Mouse (Mus musculus): Measurements from ENCODE around the gene Eef2k. TPM values are rescaled to one million over a fixed set of nuclear protein-coding genes. Genes with fewer than 3 reads are reported as not detected.

The Eef2k gene
- polyA plus RNA-seq, 1 experiment from 2014 or later = 40.1 TPM

DNA sequence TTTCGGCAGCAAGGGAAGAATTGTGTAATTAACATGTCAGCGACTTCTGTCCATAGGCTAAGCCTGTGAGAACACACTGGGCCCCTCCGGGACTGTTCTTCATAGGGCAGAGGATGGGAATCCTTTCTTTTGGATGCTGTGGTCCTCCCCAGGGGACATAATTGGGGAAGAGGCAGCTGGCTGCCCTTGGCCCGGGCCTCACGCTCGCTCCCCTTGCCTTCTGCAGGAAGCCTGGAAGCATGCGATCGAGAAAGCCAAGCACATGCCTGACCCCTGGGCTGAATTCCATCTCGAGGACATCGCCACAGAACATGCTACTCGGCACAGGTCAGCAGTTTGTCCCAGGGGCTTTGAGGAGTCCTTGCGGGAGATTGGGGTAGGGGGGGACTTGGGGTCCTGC is 30.5 kb downstream of the Eef2k start:
- Histone ChIP-seq H3K9me3 (no peaks in the 10 kb centered on the region), H3K36me3 (replicated peaks) (no peaks in the 10 kb centered on the region), H3K4me1 (no peaks in the 10 kb centered on the region), H3K27me3 (replicated peaks) (no peaks in the 10 kb centered on the region), H3K9ac (no peak overlapping the region), H3K4me3 (no peak overlapping the region), H3K4me2 (no peak overlapping the region), H3K27ac (no peak overlapping the region)
- 76% methylated on average over 12 of the region's 12 CpGs for WGBS
- no peak for ATAC-seq (replicated peaks)

DNA sequence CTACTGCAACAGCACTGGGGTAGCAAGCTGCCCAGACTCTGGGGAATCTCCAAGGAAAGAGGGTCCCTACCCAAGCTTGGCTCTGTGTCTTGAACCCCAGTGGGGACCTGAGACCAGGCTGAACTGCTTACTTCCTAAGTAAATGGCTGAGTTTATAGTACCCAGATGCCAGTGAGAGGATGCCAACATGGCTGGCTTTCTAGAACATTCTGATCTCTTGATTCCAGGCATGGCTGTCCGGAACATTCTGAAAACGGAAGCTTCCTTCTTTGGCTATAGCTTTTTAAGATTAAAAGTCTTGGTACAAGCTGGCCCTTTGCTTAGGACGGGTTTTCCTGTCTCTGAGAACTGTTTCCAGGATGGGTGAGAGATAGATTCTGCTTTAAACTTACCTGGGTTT is 31.4 kb downstream of the Eef2k start:
- 93% methylated on average over 3 of the region's 3 CpGs for WGBS
- Histone ChIP-seq H3K9ac (no peak overlapping the region), H3K36me3 (replicated peaks) (no peaks in the 10 kb centered on the region), H3K27ac (no peak overlapping the region), H3K4me1 (no peaks in the 10 kb centered on the region), H3K4me2 (no peak overlapping the region), H3K4me3 (no peak overlapping the region), H3K27me3 (replicated peaks) (no peaks in the 10 kb centered on the region), H3K9me3 (no peaks in the 10 kb centered on the region)
- ATAC-seq (replicated peaks) = no peak

GRCm38 (mm10) chr7:120874764-120875539 is 32.3 kb downstream of the Eef2k start:
- Histone ChIP-seq H3K4me3 (no peak overlapping the region), H3K36me3 (replicated peaks) (no peaks in the 10 kb centered on the region), H3K9ac (no peak overlapping the region), H3K9me3 (no peaks in the 10 kb centered on the region), H3K4me1 (no peaks in the 10 kb centered on the region), H3K4me2 (no peak overlapping the region), H3K27ac (no peak overlapping the region), H3K27me3 (replicated peaks) (no peaks in the 10 kb centered on the region)
- ATAC-seq (replicated peaks) = no peak
- 80% methylated on average over 7 of the region's 7 CpGs for WGBS

DNA sequence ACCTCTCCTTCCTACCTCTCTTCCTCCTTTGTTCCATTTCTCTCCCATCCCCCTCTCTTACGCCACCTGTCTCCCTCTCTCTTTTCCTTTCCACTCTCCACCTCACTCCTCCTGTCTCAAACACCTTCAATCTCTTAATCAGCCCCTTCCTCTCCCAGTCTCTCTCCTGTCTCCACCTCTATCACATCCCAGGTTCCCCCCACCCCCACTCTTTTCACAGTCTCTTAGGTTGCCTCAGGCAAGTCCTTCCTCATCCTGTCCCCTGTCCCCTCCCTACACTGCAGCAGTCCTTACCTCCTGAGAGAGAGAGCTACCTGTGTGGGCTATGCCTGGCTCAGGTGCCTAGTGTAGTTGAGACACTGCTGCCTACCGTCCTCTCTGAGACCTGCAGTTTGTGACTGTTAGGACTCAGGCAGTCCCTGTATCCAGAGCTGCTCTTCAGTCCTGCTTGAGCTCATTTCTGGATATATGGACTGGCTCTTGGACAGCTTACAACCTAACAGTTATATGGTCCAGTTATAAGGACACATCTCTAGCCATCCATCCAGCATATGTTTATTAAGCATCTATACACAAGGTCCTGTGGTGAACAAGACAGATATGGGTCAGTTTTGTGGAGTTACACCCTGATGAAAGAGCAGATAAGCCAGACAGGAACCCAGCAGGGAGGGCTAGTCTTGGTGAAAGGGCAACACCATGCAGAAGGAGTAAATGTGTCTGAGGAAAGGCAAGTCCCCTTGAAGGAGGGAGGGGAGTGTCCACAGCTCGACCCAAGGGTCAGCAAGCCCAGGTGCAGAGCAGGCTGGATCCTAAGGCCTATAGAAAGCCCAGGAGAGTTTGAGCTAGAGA is 33.1 kb downstream of the Eef2k start:
- WGBS = 82% methylated on average over 3 of the region's 3 CpGs

DNA sequence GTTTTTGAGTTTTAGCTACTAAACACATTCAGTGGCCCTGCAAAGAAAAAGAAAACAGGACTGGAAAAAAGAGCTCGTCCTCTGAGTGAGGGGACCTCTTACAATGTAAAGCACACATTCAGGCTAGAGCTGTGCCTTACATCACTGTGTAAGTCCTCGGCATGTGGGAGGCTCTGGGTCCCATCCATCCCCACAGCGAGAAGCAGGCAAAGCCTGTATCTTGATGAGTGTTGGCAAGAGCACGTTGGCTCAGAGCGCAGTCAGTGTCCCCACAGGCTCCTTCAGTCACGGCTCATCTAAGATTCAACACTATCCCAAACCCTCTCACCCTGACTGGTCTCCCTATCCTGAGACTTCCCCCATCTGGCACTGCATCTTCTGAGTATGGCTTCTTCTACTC is 35.6 kb downstream of the Eef2k start:
- no peak overlapping the region for H3K9ac ChIP-seq
- 75% methylated on average over 6 of the region's 6 CpGs for whole genome bisulfite sequencing
- 0 out of 2 replicates have a peak, but pooled peaks cover 7% of the 10 kb centered on the region for H3K36me3 ChIP-seq (replicated peaks)
- H3K4me2 ChIP-seq = no peak overlapping the region
- no peak overlapping the region for H3K27ac ChIP-seq
- H3K9me3 ChIP-seq = no peaks in the 10 kb centered on the region
- H3K27me3 ChIP-seq (replicated peaks) = no peaks in the 10 kb centered on the region
- H3K4me1 ChIP-seq = no peaks in the 10 kb centered on the region
- ATAC-seq (replicated peaks) = no peak
- H3K4me3 ChIP-seq = no peak overlapping the region

More for the DNA sequence above, 33.1 kb downstream of the Eef2k start:
- no peak for ATAC-seq (replicated peaks)
- Histone ChIP-seq H3K36me3 (replicated peaks) (0 out of 2 replicates have a peak, but pooled peaks cover 6% of the 10 kb centered on the region), H3K4me2 (no peak overlapping the region), H3K9ac (no peak overlapping the region), H3K9me3 (no peaks in the 10 kb centered on the region), H3K4me1 (no peaks in the 10 kb centered on the region), H3K27me3 (replicated peaks) (no peaks in the 10 kb centered on the region), H3K27ac (no peak overlapping the region), H3K4me3 (no peak overlapping the region)

DNA sequence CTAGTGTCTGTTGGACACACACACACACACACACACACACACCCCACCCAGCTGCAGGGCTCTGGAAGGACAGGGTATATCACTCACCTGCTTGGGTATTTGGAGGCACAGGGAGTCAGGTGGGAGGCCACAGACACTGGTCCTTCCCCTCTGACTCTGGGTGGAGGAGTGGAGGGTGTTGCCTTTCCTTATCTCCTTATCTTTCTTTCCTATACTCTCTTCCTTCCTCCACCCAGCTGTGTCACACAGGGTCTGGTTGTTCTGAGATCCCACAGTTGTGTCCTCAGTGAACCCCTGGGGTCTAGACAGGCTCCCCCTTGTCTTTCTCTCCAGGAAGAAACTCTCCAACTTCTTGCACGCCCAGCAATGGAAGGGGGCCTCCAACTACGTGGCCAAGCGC is 37.3 kb downstream of the Eef2k start:
- no peak overlapping the region for H3K27ac ChIP-seq
- H3K4me1 ChIP-seq = no peaks in the 10 kb centered on the region
- no peak for ATAC-seq (replicated peaks)
- H3K9me3 ChIP-seq = no peaks in the 10 kb centered on the region
- H3K4me3 ChIP-seq = no peak overlapping the region
- H3K27me3 ChIP-seq (replicated peaks) = no peaks in the 10 kb centered on the region
- H3K4me2 ChIP-seq = no peak overlapping the region
- WGBS = 95% methylated on average over 3 of the region's 3 CpGs
- H3K36me3 ChIP-seq (replicated peaks) = peaks cover 17% of the 10 kb centered on the region
- no peak overlapping the region for H3K9ac ChIP-seq

- Histone ChIP-seq H3K9me3 (no peaks in the 10 kb centered on the region), H3K27ac (no peak overlapping the region), H3K4me2 (no peak overlapping the region), H3K36me3 (replicated peaks) (peaks cover 18% of the 10 kb centered on the region), H3K4me1 (no peaks in the 10 kb centered on the region), H3K9ac (no peak overlapping the region), H3K4me3 (no peak overlapping the region), H3K27me3 (replicated peaks) (no peaks in the 10 kb centered on the region)
- 96% methylated on average over 4 of the region's 4 CpGs for WGBS
- no peak for ATAC-seq (replicated peaks)
These were observed 38.1 kb downstream of the Eef2k start for GRCm38 (mm10) chr7:120880770-120881169.

GRCm38 (mm10) chr7:120881451-120881850 is 38.8 kb downstream of the Eef2k start:
- Histone ChIP-seq H3K36me3 (replicated peaks) (peaks cover 23% of the 10 kb centered on the region), H3K4me2 (no peak overlapping the region)
- 69% methylated on average over 2 of the region's 2 CpGs for WGBS

DNA sequence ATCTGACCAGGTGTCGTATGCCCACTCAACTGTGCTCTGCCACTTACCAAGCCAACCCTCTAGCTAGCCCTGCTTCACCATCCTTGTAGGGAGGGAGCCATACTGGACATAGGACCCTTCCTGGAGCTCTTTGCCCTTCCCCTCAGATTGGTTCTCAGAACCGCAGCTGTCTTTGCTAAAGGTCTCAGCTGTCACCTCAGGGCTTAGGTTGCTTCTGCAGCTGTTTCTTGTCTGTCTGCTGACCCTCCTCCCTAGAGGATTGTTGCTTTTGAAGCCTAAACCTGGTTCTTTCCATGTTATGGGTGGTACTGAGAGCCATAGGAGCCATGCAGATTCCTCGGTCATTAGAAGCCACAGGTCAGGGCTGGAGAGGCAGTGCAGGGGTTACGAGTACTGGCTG is 40.0 kb downstream of the Eef2k start:
- Histone ChIP-seq H3K4me2 (no peak overlapping the region), H3K36me3 (replicated peaks) (peaks cover 23% of the 10 kb centered on the region), H3K4me3 (no peak overlapping the region), H3K4me1 (no peaks in the 10 kb centered on the region), H3K9ac (no peak overlapping the region), H3K27ac (no peak overlapping the region), H3K27me3 (replicated peaks) (no peaks in the 10 kb centered on the region), H3K9me3 (no peaks in the 10 kb centered on the region)
- ATAC-seq (replicated peaks) = no peak
- WGBS = 94% methylated on average over 4 of the region's 4 CpGs

More at GRCm38 (mm10) chr7:120881451-120881850, 38.8 kb downstream of the Eef2k start:
- Histone ChIP-seq H3K4me1 (no peaks in the 10 kb centered on the region), H3K4me3 (no peak overlapping the region), H3K27ac (no peak overlapping the region), H3K9me3 (no peaks in the 10 kb centered on the region), H3K27me3 (replicated peaks) (no peaks in the 10 kb centered on the region), H3K9ac (no peak overlapping the region)
- ATAC-seq (replicated peaks) = no peak

DNA sequence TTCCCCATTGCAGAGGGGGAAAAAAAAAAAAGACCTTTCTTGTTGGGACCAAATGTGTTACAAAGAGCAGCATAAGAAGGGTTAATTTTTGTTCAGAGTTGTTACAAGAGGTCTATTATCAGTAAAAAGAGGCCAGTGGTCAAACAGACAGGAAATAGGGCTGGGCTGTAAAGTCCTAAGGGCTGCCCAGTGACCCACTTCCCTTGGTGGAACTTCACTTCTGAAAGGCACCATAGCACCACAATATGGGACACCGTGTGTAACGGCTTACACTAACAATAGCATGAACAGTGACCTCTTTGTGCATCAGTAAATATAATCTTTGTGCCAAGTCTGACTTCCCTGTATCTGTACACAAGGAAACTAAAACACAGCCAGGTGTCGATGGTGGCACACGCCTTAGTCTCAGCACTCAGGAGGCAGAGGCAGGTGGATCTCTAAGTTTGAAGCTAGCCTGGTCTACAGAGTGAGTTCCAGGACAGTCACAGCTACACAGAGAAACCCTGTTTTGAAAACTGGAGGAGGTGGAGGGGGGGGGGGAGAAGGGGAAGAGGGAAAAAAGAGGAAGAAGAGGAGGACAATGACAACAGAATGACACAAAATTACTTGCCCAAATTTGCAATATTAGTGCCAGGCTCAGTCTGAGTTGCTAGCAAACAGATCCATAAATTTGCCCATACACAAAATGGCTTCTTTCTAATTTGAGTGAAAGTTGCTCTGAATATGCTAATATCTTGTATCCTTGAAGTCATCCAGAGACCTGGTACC is 41.1 kb downstream of the Eef2k start:
- H3K9ac ChIP-seq = no peak overlapping the region
- no peak overlapping the region for H3K4me3 ChIP-seq
- H3K27me3 ChIP-seq (replicated peaks) = no peaks in the 10 kb centered on the region
- H3K9me3 ChIP-seq = no peaks in the 10 kb centered on the region
- no peak overlapping the region for H3K4me2 ChIP-seq
- peaks cover 23% of the 10 kb centered on the region for H3K36me3 ChIP-seq (replicated peaks)
- WGBS = 90% methylated on average over 4 of the region's 4 CpGs
- H3K27ac ChIP-seq = no peak overlapping the region
- no peak for ATAC-seq (replicated peaks)
- H3K4me1 ChIP-seq = no peaks in the 10 kb centered on the region

- no peaks in the 10 kb centered on the region for H3K4me1 ChIP-seq
- H3K36me3 ChIP-seq (replicated peaks) = peaks cover 23% of the 10 kb centered on the region
- no peak for ATAC-seq (replicated peaks)
- H3K27ac ChIP-seq = no peak overlapping the region
- no peaks in the 10 kb centered on the region for H3K27me3 ChIP-seq (replicated peaks)
- no peaks in the 10 kb centered on the region for H3K9me3 ChIP-seq
- WGBS = 96% methylated on average over 4 of the region's 4 CpGs
- no peak overlapping the region for H3K9ac ChIP-seq
- H3K4me3 ChIP-seq = no peak overlapping the region
- H3K4me2 ChIP-seq = no peak overlapping the region
These were observed 42.1 kb downstream of the Eef2k start for GRCm38 (mm10) chr7:120884746-120885145.

GRCm38 (mm10) chr7:120893123-120893522 is 50.5 kb downstream of the Eef2k start:
- H3K36me3 ChIP-seq (replicated peaks) = peaks cover 5% of the 10 kb centered on the region; the same call in 1 of the 2 replicates
- no peak overlapping the region for H3K9ac ChIP-seq
- no peak overlapping the region for H3K4me2 ChIP-seq
- no peaks in the 10 kb centered on the region for H3K4me1 ChIP-seq
- no peaks in the 10 kb centered on the region for H3K9me3 ChIP-seq
- no peak overlapping the region for H3K4me3 ChIP-seq
- no peaks in the 10 kb centered on the region for H3K27me3 ChIP-seq (replicated peaks)
- no peak for ATAC-seq (replicated peaks)
- 79% methylated on average over 5 of the region's 5 CpGs for WGBS
- H3K27ac ChIP-seq = no peak overlapping the region

All from midbrain, embryonic 15.5 days (tissue).